Mouse (Mus musculus) limb, embryonic 14.5 days (tissue): ENCODE measurements around the gene Cd80. TPM values are rescaled to one million over a fixed set of nuclear protein-coding genes. Genes with fewer than 3 reads are reported as not detected.

ENCODE experiments used
- ATAC-seq: fragments of 200-750 bp; cut with Nextera tagmentation; 2 replicates; pipeline ENCODE4 v1.8.0; 2017; ENCODE audit warnings: low read depth, moderate number of reproducible peaks, moderate TSS enrichment; ENCODE audit not compliant: low FRiP score
- DNase-seq: peaks from one replicate; pipeline ENCODE4 v3.0.0-alpha.2; 2015; ENCODE audit warnings: low spot score
- H3K27ac ChIP-seq: fragments of 300-500 bp; sonication (generic); replicated peaks from 2 replicates; pipeline ENCODE4 v1.5.1; 2014; ENCODE audit warnings: low read depth, mild to moderate bottlenecking, low read length, moderate library complexity, mixed read lengths
- H3K27me3 ChIP-seq: fragments of 300-500 bp; sonication (generic); 2 replicates; pipeline ENCODE4 v1.6.1; 2014; ENCODE audit warnings: low read length, mixed read lengths; ENCODE audit not compliant: control insufficient read depth, insufficient read depth
- H3K36me3 ChIP-seq: fragments of 300-500 bp; sonication (generic); 2 replicates; pipeline ENCODE4 v1.6.1; 2014; ENCODE audit warnings: mild to moderate bottlenecking, low read length, moderate library complexity, mixed read lengths; ENCODE audit not compliant: control insufficient read depth, insufficient read depth
- H3K4me1 ChIP-seq: fragments of 300-500 bp; sonication (generic); 2 replicates; pipeline ENCODE4 v1.6.1; 2014; ENCODE audit warnings: antibody characterized with exemption, low read length, mixed read lengths; ENCODE audit not compliant: control insufficient read depth, insufficient read depth
- H3K4me2 ChIP-seq: fragments of 300-500 bp; sonication (generic); replicated peaks from 2 replicates; pipeline ENCODE4 v1.6.1; 2014; ENCODE audit warnings: low read depth, mild to moderate bottlenecking, low read length, moderate library complexity; ENCODE audit not compliant: severe bottlenecking
- H3K4me3 ChIP-seq: fragments of 300-500 bp; sonication (generic); replicated peaks from 2 replicates; pipeline ENCODE4 v1.5.1; 2014; ENCODE audit warnings: low read length
- H3K9ac ChIP-seq: fragments of 300-500 bp; sonication (generic); 2 replicates; pipeline ENCODE4 v1.6.1; 2014; ENCODE audit warnings: mild to moderate bottlenecking, low read depth, low read length, moderate library complexity; ENCODE audit not compliant: severe bottlenecking
- H3K9me3 ChIP-seq: fragments of 300-500 bp; sonication (generic); 2 replicates; pipeline ENCODE4 v1.6.1; 2016; ENCODE audit warnings: low read length; ENCODE audit not compliant: control insufficient read depth
- POLR2A ChIP-seq: fragments of 200-500 bp; IDR thresholded peaks from 2 replicates; pipeline ENCODE4 v1.8.0; 2012; ENCODE audit warnings: inconsistent platforms, mild to moderate bottlenecking, moderate library complexity, borderline replicate concordance; ENCODE audit not compliant: insufficient read depth, insufficient read length; ENCODE audit errors: extremely low read depth
- WGBS: fragments of 180-500 bp; shearing (Covaris S2); extraction: QIAGEN DNeasy Blood & Tissue Kit; methylation state at CpG from one replicate; pipeline ENCODE4 v1.1.7; 2014; 5-methylcytosine and 5-hydroxymethylcytosine counted together
- polyA plus RNA-seq, 2 experiments: library from polyadenylated mRNA; depleted of rRNA in 1 of 2; stranded (reverse) in 1 of 2; unstranded in 1 of 2; fragments of >200 nt; fragmentation: Nextera tagmentation in 1 of 2; extraction: Ambion mirVana in 1 of 2; gene quantifications; 2 replicates each; pipeline versions ENCODE4 v1.2.1 to v1.2.3; 2012 to 2014

The Cd80 gene
- polyA plus RNA-seq, 2 experiments, result 0.33 to 0.45 TPM

DNA sequence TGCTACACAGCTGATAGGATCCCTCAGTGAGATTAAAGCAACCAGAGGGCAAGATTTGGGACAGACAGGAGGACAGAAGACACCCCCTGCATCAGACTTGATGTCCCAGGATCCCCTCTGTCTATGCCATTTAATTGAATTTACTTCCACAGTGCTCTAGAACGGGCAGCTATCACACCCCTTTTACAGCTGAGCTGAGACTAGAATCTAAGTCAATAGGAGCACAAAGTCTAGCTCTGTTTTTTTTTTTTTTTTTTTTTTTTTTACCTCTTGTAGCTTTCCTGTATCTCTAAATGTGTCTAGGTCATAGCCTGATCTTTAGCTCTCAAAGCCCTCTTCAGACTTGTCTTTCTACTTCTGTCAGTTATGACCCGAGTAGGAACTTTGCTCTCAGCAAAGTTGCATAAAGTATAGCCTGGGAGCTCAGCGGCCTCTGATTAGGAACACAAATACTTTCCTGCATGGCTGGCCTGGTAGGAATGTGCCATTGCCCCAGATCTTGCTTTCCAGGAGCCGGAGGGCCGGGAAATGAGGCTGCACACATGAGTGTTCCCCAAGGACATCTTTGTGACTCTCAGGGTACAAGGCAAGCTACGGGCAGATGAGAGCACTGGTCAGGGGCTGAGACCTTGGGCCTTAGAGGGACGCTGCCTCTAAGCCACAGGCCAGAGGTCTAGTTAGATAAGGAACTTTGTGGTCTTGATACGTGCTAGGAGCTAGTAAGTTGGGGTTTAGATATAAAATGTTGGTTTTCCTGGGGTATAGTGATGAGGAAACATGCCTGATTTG is 12.8 kb downstream of the Cd80 start:
- Histone ChIP-seq H3K9me3 (no peaks in the 10 kb centered on the region), H3K4me2 (no peak overlapping the region), H3K27ac (no peak overlapping the region), H3K4me3 (no peak overlapping the region), H3K9ac (no peak overlapping the region), H3K36me3 (no peaks in the 10 kb centered on the region), H3K4me1 (no peaks in the 10 kb centered on the region), H3K27me3 (no peaks in the 10 kb centered on the region)
- no peak for TF ChIP-seq POLR2A
- DNase-seq (no peak), ATAC-seq (no peak)
- WGBS, result 71% methylated on average over 8 of the region's 8 CpGs

DNA sequence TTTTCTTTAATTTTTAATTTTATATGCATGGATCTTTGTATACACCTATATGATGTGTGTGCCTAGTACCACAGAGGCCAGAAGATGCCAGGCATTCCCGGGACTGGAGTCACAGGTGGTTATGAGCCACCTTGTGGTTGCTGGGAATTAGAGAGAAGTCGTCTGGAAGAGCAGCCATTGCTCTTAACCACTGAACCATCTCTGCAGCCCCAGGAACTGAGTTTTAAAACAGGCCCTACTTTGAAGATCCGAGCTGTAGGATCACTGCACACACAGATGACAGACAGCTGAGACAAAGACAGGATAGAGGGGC is 13.3 kb downstream of the Cd80 start:
- Histone ChIP-seq H3K9ac (no peak overlapping the region), H3K4me2 (no peak overlapping the region), H3K4me3 (no peak overlapping the region), H3K27ac (no peak overlapping the region), H3K9me3 (no peaks in the 10 kb centered on the region), H3K36me3 (no peaks in the 10 kb centered on the region), H3K27me3 (no peaks in the 10 kb centered on the region), H3K4me1 (no peaks in the 10 kb centered on the region)
- TF ChIP-seq POLR2A, result no peak
- no peak for DNase-seq
- WGBS, result 40% methylated on average over 3 of the region's 3 CpGs
- no peak for ATAC-seq

DNA sequence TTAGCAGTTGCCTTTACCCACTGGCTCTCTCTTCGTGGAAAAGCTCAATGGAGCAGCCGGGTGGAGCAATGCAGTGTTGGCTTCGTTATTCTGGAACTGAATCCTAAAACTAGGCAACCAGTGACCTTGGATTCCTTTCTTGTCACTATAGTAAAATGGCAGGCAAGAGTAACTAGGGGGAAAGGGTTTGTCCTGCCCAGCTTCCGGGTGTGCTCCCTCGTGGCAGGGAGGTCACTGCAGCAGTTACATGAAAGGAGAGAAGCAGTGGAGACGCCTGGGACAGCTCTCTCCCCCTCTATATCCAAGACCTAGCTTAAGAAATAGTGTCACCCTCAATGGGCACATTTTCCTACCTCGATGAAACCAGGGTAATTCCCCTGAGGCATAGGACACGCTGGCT is 14.1 kb downstream of the Cd80 start:
- Histone ChIP-seq H3K4me1 (no peaks in the 10 kb centered on the region), H3K27ac (no peak overlapping the region), H3K9me3 (no peaks in the 10 kb centered on the region), H3K27me3 (no peaks in the 10 kb centered on the region), H3K4me2 (no peak overlapping the region), H3K9ac (no peak overlapping the region), H3K36me3 (no peaks in the 10 kb centered on the region), H3K4me3 (no peak overlapping the region)
- 72% methylated on average over 8 of the region's 8 CpGs for WGBS
- ATAC-seq (no peak), DNase-seq (no peak)
- no peak for TF ChIP-seq POLR2A

DNA sequence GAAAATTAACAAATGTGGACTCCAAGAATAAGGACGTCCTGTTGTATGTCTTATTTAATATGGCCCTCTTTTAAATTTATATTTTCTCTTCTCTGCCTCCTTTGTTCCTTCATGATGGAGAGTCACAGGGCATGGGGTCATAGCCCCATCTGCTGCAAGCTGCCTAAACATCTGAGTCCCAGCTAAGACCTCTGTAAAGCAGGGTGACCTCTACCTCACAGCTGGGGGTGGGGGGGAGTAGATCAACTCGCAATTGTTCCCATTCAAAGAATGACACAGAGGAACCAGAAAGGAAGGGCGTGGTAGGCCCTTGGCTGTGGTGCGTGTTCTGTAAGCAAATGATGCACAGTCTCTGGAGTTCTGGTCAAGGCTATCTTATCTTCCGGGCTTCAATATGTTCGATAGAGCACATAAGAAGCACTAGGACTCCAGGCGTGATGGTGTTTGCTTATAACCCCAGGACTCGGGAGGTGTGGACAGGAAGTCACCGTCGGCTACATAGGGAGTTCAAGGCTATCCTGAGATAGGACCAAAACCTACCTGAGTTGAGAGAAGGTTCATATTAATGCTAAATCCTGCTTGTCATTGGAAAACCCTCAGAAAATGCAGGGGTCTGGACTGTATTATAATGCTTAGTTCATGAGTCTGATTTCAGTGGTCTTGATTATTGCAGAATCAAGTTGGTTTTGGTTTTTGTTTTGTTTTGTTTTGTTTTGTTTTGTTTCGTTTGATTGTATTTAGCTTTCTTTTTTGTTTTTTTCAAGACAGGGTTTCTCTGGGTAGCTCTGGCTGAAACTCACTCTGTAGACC is 16.5 kb downstream of the Cd80 start:
- Histone ChIP-seq H3K4me1 (no peaks in the 10 kb centered on the region), H3K27me3 (no peaks in the 10 kb centered on the region), H3K9ac (no peak overlapping the region), H3K9me3 (no peaks in the 10 kb centered on the region), H3K36me3 (no peaks in the 10 kb centered on the region), H3K27ac (no peak overlapping the region), H3K4me2 (no peak overlapping the region), H3K4me3 (no peak overlapping the region)
- no peak for TF ChIP-seq POLR2A
- no peak for ATAC-seq
- no peak for DNase-seq
- 84% methylated on average over 11 of the region's 11 CpGs for WGBS

DNA sequence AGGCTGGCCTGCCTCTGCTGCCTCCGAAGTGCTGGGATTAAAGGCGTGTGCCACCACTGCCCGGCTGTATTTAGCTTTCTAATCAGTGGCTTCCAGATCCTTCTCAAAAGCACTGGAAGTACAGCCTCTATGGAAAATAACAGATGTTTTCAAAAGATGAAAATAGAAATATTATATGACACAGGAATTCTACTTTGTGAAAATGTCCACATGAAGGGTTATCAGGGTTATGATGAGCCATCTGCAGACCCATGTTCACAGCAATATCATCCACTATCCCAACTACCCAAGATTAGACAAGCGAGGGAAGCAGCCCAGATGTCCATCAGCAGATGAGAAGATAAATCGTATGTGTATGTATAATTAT is 17.1 kb downstream of the Cd80 start:
- no peaks in the 10 kb centered on the region for H3K9me3 ChIP-seq

More for the DNA sequence above, 17.1 kb downstream of the Cd80 start:
- H3K9ac ChIP-seq, result no peak overlapping the region
- H3K36me3 ChIP-seq, result no peaks in the 10 kb centered on the region
- WGBS, result 92% methylated on average over 5 of the region's 5 CpGs
- H3K27me3 ChIP-seq, result no peaks in the 10 kb centered on the region
- no peak overlapping the region for H3K4me2 ChIP-seq
- H3K4me3 ChIP-seq, result no peak overlapping the region
- ATAC-seq (no peak), DNase-seq (no peak)
- no peaks in the 10 kb centered on the region for H3K4me1 ChIP-seq
- no peak for TF ChIP-seq POLR2A
- H3K27ac ChIP-seq, result no peak overlapping the region
